Mouse (Mus musculus): Measurements from ENCODE around the gene Nt5c1a. TPM values are rescaled to one million over a fixed set of nuclear protein-coding genes. Genes with fewer than 3 reads are reported as not detected.
A peak's percentile ranks its signal among the peaks of the same experiment; 100 is the strongest.

The Nt5c1a gene
- polyA plus RNA-seq, 1 experiment from 2014 or later, result not detected

DNA sequence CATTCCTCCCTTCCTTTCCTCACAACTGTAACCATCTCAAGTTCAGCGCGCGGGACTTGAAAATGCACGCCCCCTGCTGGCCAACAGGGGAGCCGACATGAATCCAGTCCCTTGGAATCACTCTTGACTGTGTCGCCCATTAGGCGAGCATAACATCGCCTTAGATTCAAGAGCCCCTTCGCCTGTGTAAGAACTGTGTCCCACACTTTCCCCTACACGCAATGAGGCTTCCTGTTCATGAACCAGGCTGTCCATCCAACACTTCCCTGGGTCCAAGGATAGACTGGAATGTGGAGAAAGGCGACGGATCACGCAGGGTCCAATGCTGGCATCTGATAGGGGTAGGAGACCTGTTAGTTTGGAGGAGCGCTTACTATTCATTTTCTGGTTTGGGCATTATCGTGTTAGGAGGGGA lies 526 bp upstream of the Nt5c1a start:
- peak overlapping the region; percentile 43 for H3K4me3 ChIP-seq (ENCODE audit: low read depth, low read length)

DNA sequence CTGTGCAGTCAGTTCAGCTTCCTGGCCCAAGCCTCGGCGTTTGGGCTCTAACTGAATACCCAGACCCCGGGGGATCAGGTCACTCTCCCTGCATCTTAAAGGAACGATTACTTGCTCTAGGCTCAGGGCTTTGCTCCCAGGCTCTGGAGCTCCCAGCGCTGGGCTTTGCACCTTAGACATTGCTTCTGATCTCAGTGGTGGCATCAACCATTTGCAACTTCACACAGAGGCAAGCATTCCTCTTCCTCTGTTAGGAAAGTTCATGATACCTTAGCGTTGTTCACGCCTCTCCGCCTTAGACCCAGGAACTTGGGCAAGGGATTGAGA lies 753 bp downstream of the Nt5c1a start:
- Histone ChIP-seq H3K4me2 (replicated peaks; ENCODE audit: low read depth, low read length) (peak overlapping the region; percentile 90; the same call in 1 of the 2 replicates), H3K4me3 (ENCODE audit: low read depth, low read length) (no peak overlapping the region), H3K9ac (ENCODE audit: low read depth, low read length) (no peak overlapping the region), H3K36me3 (ENCODE audit: control insufficient read depth, insufficient read depth, low read length) (no peaks in the 10 kb centered on the region), H3K27ac (ENCODE audit: low read depth, low read length) (no peak overlapping the region), H3K27me3 (ENCODE audit: control insufficient read depth, insufficient read depth, low read length) (peaks cover 18% of the 10 kb centered on the region), H3K4me1 (replicated peaks; ENCODE audit: control insufficient read depth, insufficient read depth, low read length) (peaks cover 4% of the 10 kb centered on the region), H3K9me3 (ENCODE audit: control insufficient read depth, low read length) (no peaks in the 10 kb centered on the region)
- ATAC-seq (ENCODE audit: low FRiP score), result no peak
- WGBS, result 9% methylated on average over 8 of the region's 8 CpGs
- peak; percentile 21 for DNase-seq (ENCODE audit: low spot score)

More for the DNA sequence above, 526 bp upstream of the Nt5c1a start:
- Histone ChIP-seq H3K9me3 (ENCODE audit: control insufficient read depth, low read length) (no peaks in the 10 kb centered on the region), H3K27me3 (ENCODE audit: control insufficient read depth, insufficient read depth, low read length) (peaks cover 18% of the 10 kb centered on the region), H3K4me1 (replicated peaks; ENCODE audit: control insufficient read depth, insufficient read depth, low read length) (peaks cover 4% of the 10 kb centered on the region), H3K27ac (ENCODE audit: low read depth, low read length) (no peak overlapping the region), H3K4me2 (replicated peaks; ENCODE audit: low read depth, low read length) (peak overlapping the region; percentile 90), H3K36me3 (ENCODE audit: control insufficient read depth, insufficient read depth, low read length) (no peaks in the 10 kb centered on the region), H3K9ac (ENCODE audit: low read depth, low read length) (peak overlapping the region; percentile 48; the same call in 1 of the 2 replicates)
- ATAC-seq (ENCODE audit: low FRiP score) (peak; percentile 66), DNase-seq (ENCODE audit: low spot score) (peak; percentile 86)
- WGBS, result 3% methylated on average over 15 of the region's 15 CpGs

DNA sequence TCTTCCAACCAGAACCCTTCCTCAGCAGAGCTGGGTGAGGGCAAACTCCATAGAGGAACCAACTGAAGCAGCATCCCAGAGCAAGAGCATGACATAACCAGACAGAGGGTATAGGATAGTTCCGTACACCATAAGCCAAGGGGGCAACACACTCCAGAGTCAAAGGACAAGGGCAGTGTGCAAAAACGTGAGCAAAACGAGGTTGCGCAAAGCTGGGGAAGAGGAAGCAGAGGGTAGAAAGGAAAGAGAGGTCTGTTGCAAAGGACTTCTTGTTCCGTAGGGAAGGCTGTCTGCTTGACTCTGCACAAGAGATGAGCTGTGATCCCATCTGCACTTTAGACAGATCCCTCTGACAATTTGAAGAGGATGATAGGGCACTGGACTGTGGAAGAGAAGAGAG lies 6.0 kb downstream of the Nt5c1a start:
- Histone ChIP-seq H3K9ac (ENCODE audit: low read depth, low read length) (no peak overlapping the region), H3K4me3 (ENCODE audit: low read depth, low read length) (no peak overlapping the region), H3K4me1 (replicated peaks; ENCODE audit: control insufficient read depth, insufficient read depth, low read length) (no peaks in the 10 kb centered on the region), H3K9me3 (ENCODE audit: control insufficient read depth, low read length) (no peaks in the 10 kb centered on the region), H3K27me3 (ENCODE audit: control insufficient read depth, insufficient read depth, low read length) (peaks cover 4% of the 10 kb centered on the region; the same call in 1 of the 2 replicates), H3K27ac (ENCODE audit: low read depth, low read length) (no peak overlapping the region), H3K4me2 (replicated peaks; ENCODE audit: low read depth, low read length) (no peak overlapping the region), H3K36me3 (ENCODE audit: control insufficient read depth, insufficient read depth, low read length) (no peaks in the 10 kb centered on the region)
- DNase-seq (ENCODE audit: low spot score) (no peak), ATAC-seq (ENCODE audit: low FRiP score) (no peak)
- 76% methylated on average over 5 of the region's 5 CpGs for WGBS

DNA sequence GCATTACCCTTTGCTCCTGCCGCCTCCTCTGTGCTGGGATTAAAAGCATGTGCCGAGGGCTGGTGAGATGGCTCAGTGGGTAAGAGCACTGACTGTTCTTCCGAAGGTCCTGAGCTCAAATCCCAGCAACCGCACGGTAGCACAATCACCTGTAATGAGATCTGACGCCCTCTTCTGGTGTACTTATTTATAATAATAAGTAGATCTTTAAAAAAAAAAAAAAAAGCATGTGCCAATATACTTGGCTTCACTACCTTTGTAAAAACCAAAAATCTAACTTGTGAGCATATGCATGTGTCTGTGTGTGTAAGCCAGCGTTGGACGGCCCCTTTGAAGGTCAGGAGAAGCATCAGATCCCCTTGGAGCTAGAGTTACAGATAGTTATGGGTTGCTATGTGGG lies 9.7 kb downstream of the Nt5c1a start:
- Histone ChIP-seq H3K36me3 (ENCODE audit: control insufficient read depth, insufficient read depth, low read length) (no peaks in the 10 kb centered on the region), H3K4me2 (replicated peaks; ENCODE audit: low read depth, low read length) (no peak overlapping the region), H3K9ac (ENCODE audit: low read depth, low read length) (no peak overlapping the region), H3K9me3 (ENCODE audit: control insufficient read depth, low read length) (no peaks in the 10 kb centered on the region), H3K27ac (ENCODE audit: low read depth, low read length) (no peak overlapping the region), H3K4me1 (replicated peaks; ENCODE audit: control insufficient read depth, insufficient read depth, low read length) (0 out of 2 replicates have a peak, but pooled peaks cover 2% of the 10 kb centered on the region), H3K27me3 (ENCODE audit: control insufficient read depth, insufficient read depth, low read length) (no peaks in the 10 kb centered on the region), H3K4me3 (ENCODE audit: low read depth, low read length) (no peak overlapping the region)
- DNase-seq (ENCODE audit: low spot score) (no peak), ATAC-seq (ENCODE audit: low FRiP score) (no peak)
- 55% methylated on average over 8 of the region's 8 CpGs for WGBS

DNA sequence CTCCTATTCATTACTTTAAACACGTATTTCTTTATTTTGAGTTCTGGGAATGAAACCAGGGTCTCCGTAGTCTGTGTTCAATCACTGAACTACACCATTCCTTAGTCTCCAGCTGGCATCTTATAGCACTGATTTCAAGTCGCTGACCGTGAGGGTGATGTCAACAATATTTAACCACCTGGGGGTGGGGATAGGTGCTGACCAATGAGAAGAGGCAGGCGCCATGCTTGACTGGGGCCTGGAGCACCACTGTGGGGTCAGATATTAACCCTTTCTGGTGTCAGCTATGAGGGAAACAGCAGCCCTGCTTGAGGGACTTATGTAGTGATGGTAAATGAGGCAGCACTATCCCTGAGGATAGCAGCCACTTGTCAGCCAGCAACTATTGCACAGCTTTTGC lies 10.1 kb downstream of the Nt5c1a start:
- Histone ChIP-seq H3K27me3 (ENCODE audit: control insufficient read depth, insufficient read depth, low read length) (no peaks in the 10 kb centered on the region), H3K9ac (ENCODE audit: low read depth, low read length) (no peak overlapping the region), H3K36me3 (ENCODE audit: control insufficient read depth, insufficient read depth, low read length) (no peaks in the 10 kb centered on the region), H3K27ac (ENCODE audit: low read depth, low read length) (no peak overlapping the region), H3K4me1 (replicated peaks; ENCODE audit: control insufficient read depth, insufficient read depth, low read length) (0 out of 2 replicates have a peak, but pooled peaks cover 2% of the 10 kb centered on the region), H3K4me2 (replicated peaks; ENCODE audit: low read depth, low read length) (no peak overlapping the region), H3K9me3 (ENCODE audit: control insufficient read depth, low read length) (no peaks in the 10 kb centered on the region), H3K4me3 (ENCODE audit: low read depth, low read length) (no peak overlapping the region)
- 64% methylated on average over 5 of the region's 5 CpGs for WGBS
- ATAC-seq (ENCODE audit: low FRiP score), result no peak
- no peak for DNase-seq (ENCODE audit: low spot score)

DNA sequence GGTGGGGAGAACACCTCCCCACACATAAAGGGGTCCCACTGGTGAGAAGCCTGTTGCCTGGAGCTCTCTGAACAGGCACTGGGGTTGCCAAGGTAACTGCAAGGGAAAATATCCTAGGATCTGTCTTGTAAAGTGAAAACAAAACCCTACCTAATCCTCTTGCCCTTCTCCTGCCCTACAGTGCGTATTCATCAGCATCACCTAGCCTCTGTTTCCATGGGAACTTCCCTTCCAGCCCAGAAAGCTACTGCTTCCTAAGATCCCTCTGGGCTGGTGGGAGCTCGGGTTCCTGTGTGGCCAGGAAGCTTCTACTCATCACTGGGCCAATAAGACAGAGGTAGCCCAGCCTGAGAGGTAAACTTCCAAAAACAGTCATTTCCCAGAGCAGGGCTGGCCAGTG lies 11.0 kb downstream of the Nt5c1a start:
- no peak overlapping the region for H3K27ac ChIP-seq (ENCODE audit: low read depth, low read length)
- no peaks in the 10 kb centered on the region for H3K36me3 ChIP-seq (ENCODE audit: control insufficient read depth, insufficient read depth, low read length)
- 0 out of 2 replicates have a peak, but pooled peaks cover 2% of the 10 kb centered on the region for H3K4me1 ChIP-seq (replicated peaks; ENCODE audit: control insufficient read depth, insufficient read depth, low read length)
- no peak overlapping the region for H3K4me2 ChIP-seq (replicated peaks; ENCODE audit: low read depth, low read length)
- ATAC-seq (ENCODE audit: low FRiP score), result no peak
- no peak overlapping the region for H3K9ac ChIP-seq (ENCODE audit: low read depth, low read length)
- no peaks in the 10 kb centered on the region for H3K27me3 ChIP-seq (ENCODE audit: control insufficient read depth, insufficient read depth, low read length)
- no peak overlapping the region for H3K4me3 ChIP-seq (ENCODE audit: low read depth, low read length)
- no peaks in the 10 kb centered on the region for H3K9me3 ChIP-seq (ENCODE audit: control insufficient read depth, low read length)
- 68% methylated on average over 2 of the region's 2 CpGs for WGBS
- no peak for DNase-seq (ENCODE audit: low spot score)

DNA sequence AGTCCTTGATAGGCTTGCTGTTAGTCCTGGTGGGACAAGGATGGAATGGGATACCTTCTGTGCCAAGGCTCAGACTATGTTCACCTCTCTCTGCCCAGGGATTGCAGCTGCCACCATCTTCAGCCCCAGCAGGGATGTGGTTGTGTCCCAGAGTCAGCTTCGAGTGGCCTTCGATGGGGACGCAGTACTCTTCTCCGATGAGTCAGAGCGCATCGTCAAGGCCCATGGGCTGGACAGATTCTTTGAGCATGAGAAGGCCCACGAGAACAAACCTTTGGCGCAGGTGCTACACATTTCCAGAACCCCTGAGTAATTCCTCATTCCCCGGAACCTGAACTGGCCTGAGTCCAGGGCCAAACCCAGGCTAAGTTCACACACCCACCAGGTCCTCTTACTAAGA lies 12.7 kb downstream of the Nt5c1a start:
- Histone ChIP-seq H3K9me3 (ENCODE audit: control insufficient read depth, low read length) (no peaks in the 10 kb centered on the region), H3K4me3 (ENCODE audit: low read depth, low read length) (no peak overlapping the region), H3K27ac (ENCODE audit: low read depth, low read length) (no peak overlapping the region), H3K36me3 (ENCODE audit: control insufficient read depth, insufficient read depth, low read length) (no peaks in the 10 kb centered on the region), H3K4me1 (replicated peaks; ENCODE audit: control insufficient read depth, insufficient read depth, low read length) (0 out of 2 replicates have a peak, but pooled peaks cover 2% of the 10 kb centered on the region), H3K27me3 (ENCODE audit: control insufficient read depth, insufficient read depth, low read length) (no peaks in the 10 kb centered on the region), H3K4me2 (replicated peaks; ENCODE audit: low read depth, low read length) (no peak overlapping the region), H3K9ac (ENCODE audit: low read depth, low read length) (no peak overlapping the region)
- ATAC-seq (ENCODE audit: low FRiP score) (no peak), DNase-seq (ENCODE audit: low spot score) (no peak)
- WGBS, result 95% methylated on average over 9 of the region's 9 CpGs

DNA sequence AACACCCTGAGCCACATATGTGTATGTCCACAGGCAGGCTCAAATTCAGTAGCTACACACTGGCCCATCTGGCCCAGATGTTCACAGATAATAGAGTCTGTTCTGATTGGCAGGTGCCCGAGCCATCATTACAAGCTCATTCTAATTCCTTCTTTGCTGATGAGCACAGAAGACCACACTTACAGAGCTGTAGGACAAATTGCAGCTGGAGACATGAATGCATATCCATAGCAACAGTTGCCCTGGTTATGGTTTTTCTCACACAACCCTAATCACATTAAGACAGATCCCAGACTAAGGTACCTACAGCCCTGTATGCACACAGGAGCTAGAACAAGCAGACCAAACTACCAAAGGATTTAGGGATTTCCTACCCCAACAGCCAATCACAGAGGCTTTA lies 14.1 kb downstream of the Nt5c1a start:
- H3K9ac ChIP-seq (ENCODE audit: low read depth, low read length), result no peak overlapping the region
- no peaks in the 10 kb centered on the region for H3K9me3 ChIP-seq (ENCODE audit: control insufficient read depth, low read length)
- H3K4me1 ChIP-seq (replicated peaks; ENCODE audit: control insufficient read depth, insufficient read depth, low read length), result 0 out of 2 replicates have a peak, but pooled peaks cover 2% of the 10 kb centered on the region
- no peaks in the 10 kb centered on the region for H3K27me3 ChIP-seq (ENCODE audit: control insufficient read depth, insufficient read depth, low read length)
- ATAC-seq (ENCODE audit: low FRiP score), result no peak
- no peak overlapping the region for H3K27ac ChIP-seq (ENCODE audit: low read depth, low read length)
- DNase-seq (ENCODE audit: low spot score), result no peak
- no peaks in the 10 kb centered on the region for H3K36me3 ChIP-seq (ENCODE audit: control insufficient read depth, insufficient read depth, low read length)
- WGBS, result 83% methylated on average over 1 of the region's 1 CpGs
- no peak overlapping the region for H3K4me2 ChIP-seq (replicated peaks; ENCODE audit: low read depth, low read length)
- H3K4me3 ChIP-seq (ENCODE audit: low read depth, low read length), result no peak overlapping the region

DNA sequence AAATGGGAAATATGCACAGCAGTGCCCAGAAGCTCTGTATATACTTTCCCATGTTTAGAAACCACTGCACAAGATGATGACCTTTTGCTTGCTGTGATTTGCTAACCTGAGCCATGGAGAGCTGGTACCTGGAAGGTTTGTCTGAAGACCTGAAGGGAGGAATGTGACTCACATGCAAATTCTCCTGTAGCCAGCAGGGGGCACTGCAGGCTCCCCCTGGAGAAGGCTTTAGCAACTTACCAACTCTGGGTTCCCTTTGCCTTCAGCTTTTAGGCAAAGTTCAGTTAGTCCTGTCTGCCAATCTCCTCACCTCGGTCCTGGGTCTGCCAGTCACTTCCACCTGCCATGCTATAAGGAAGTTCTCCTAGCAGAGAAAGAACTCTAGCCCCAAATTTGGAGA lies 15.5 kb downstream of the Nt5c1a start:
- Histone ChIP-seq H3K4me3 (ENCODE audit: low read depth, low read length) (no peak overlapping the region), H3K27me3 (ENCODE audit: control insufficient read depth, insufficient read depth, low read length) (no peaks in the 10 kb centered on the region), H3K9ac (ENCODE audit: low read depth, low read length) (no peak overlapping the region), H3K4me2 (replicated peaks; ENCODE audit: low read depth, low read length) (no peak overlapping the region), H3K9me3 (ENCODE audit: control insufficient read depth, low read length) (no peaks in the 10 kb centered on the region), H3K27ac (ENCODE audit: low read depth, low read length) (no peak overlapping the region), H3K4me1 (replicated peaks; ENCODE audit: control insufficient read depth, insufficient read depth, low read length) (0 out of 2 replicates have a peak, but pooled peaks cover 2% of the 10 kb centered on the region), H3K36me3 (ENCODE audit: control insufficient read depth, insufficient read depth, low read length) (no peaks in the 10 kb centered on the region)
- no peak for ATAC-seq (ENCODE audit: low FRiP score)
- WGBS, result 29% methylated on average over 1 of the region's 1 CpGs
- DNase-seq (ENCODE audit: low spot score), result peak; percentile 67
